Mouse (Mus musculus) duodenum, adult 2 months (tissue): ENCODE measurements around the gene Endou. TPM values are rescaled to one million over a fixed set of nuclear protein-coding genes. Genes with fewer than 3 reads are reported as not detected.

Experiments used
- polyA plus RNA-seq: library from polyadenylated mRNA; depleted of rRNA; stranded (reverse); fragments of >200 nt; gene quantifications from 2 replicates; pipeline ENCODE4 v1.2.3, GENCODE M21; 2012; ENCODE audit warnings: low replicate concordance; rRNA removed

The Endou gene
- 0.26 and 0.33 TPM in 2 replicates for polyA plus RNA-seq

GRCm38 (mm10) chr15:97731111-97731510 is at the start of gene Endou:
Endou (minus strand) TSS chr15:97731339.

GRCm38 (mm10) chr15:97778311-97779098 is 47.4 kb upstream of the Endou start, which contains the start of gene Slc48a1:
Slc48a1 (plus strand) TSS chr15:97778520.

GRCm38 (mm10) chr15:97767280-97768186 is 36.4 kb upstream of the Endou start, which contains the start of gene Rapgef3:
Rapgef3 (minus strand) TSS chr15:97767972.

GRCm38 (mm10) chr15:97705211-97706050 is 25.7 kb downstream of the Endou start, which contains the start of gene Rpap3:
Rpap3 (minus strand) TSS chr15:97705825.

Other genes starting within 250 kb of the Endou start
- 0.76 and 0.82 TPM in 2 replicates for gene Rpap3, start 25.5 kb downstream of the Endou start, polyA plus RNA-seq
- gene Rapgef3, start 36.6 kb upstream of the Endou start, polyA plus RNA-seq: 11.4 and 28.2 TPM in 2 replicates
- gene Slc48a1, start 47.2 kb upstream of the Endou start, polyA plus RNA-seq: 21.6 and 26.1 TPM in 2 replicates
- 22.8 and 27.4 TPM in 2 replicates for gene Hdac7, start 113.2 kb upstream of the Endou start, polyA plus RNA-seq
- 128 and 210 TPM in 2 replicates for gene Vdr, start 179.3 kb upstream of the Endou start, polyA plus RNA-seq
- gene Tmem106c, start 232.9 kb upstream of the Endou start, polyA plus RNA-seq: 8.1 and 10.1 TPM in 2 replicates